Mouse (Mus musculus): ENCODE data around the gene Macc1.

GRCm38 (mm10) chr12:119470260-119470659, 156.2 kb downstream of the Macc1 start:
- TF ChIP-seq CTCF (IDR thresholded peaks at IDR 0.05; ENCODE audit: extremely low read depth, insufficient read length, insufficient replicate concordance, low read depth, low read length), result no peak
- no peak for TF ChIP-seq POLR2A (IDR thresholded peaks at IDR 0.05; ENCODE audit: low read depth, low read length)

Measured in small intestine, adult 2 months (tissue).